Mouse (Mus musculus): ENCODE measurements around the gene Rxfp3. TPM values are rescaled to one million over a fixed set of nuclear protein-coding genes. Genes with fewer than 3 reads are reported as not detected.
"Not testable (repeated sequence)": the region's sequence is repeated elsewhere in the genome, so short reads cannot be mapped to it uniquely, and the experiment has no call there.

The Rxfp3 gene
- total RNA-seq, 2 experiments from 2014 or later = not detected

DNA sequence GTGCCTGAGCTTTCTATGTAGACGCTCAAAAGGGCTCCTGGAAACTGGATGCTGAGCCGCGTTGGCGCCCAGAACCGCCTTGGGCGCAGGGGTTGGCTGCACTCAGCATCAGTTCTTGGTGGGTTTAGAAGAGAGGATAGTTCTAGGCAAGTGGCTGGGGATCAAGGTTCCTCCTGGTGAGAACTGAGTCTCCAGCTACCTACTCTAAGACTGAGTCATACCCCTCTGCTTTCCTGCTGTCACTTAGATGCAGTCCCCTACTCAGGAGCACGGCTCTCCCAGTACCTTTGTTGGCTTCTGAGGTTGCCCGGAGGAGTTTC, 455 bp downstream of the Rxfp3 start:
- no peak for ATAC-seq (replicated peaks; ENCODE audit: low FRiP score, low TSS enrichment, poor library complexity, severe bottlenecking)

DNA sequence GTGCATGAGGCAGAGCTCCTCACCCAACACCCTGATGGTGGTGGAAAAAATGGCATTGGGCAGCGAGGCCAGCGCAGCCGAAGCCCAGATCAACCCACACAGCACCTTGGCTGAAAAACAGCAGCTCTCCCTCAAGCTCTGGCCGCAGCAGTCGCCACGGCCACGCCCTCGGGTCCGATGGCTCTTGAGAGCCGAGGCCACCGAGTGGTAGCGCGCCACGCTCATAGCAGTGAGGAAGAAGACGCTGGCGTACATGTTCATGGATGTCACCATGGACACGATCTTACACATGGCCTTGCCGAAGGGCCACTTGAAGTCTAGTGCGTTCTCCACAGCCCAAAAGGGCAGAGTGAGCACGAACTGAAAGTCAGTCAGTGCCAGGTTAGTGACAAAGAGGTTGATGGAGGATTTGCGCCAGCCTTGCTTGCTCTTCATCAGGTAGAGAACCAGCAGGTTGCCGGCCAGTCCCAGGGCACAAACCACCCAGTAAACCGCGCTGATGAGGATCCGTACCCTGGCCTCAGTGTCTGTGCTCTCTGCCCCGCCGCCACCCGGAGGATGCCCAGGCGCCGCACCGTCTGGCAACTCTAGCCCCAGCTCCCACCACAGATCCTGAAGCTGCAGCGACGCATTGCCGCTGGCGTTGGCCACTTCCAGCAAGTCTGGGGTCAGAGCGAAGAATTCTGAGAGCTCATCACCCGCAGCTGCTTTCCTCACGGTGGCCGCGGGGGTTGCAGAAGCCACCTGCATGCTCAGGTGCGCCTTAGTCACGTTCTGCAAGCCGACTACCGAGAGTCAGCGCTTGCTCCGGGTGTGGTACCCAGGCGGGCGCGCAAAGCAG, 1.0 kb downstream of the Rxfp3 start:
- ATAC-seq (replicated peaks; ENCODE audit: low FRiP score, low TSS enrichment, poor library complexity, severe bottlenecking) = no peak

DNA sequence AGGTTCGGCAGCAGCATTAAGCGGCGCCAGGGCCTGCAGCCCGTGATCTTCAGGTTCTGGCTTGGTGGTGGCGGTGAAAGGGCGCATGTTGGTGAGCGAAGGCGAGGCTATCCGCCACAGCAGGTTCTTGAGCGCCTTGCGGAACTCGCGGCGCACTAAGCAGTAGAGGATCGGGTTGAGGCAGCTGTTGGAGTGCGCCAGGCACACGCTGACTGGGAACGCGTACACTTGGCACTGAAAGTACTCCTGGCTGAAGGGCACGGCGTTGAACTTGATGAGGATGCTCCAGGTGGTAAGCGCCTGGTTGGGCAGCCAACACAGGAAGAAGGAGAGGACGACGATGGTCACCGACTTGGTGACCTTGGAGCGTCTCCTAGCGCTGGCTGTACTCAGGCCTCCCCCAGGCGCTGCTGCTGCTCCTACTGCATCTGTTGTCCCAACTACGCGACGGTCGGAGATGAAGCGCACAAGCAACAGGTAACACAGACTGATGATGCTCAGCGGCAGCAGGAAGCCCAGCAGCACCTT, 1.8 kb downstream of the Rxfp3 start:
- no peak for ATAC-seq (replicated peaks; ENCODE audit: low FRiP score, low TSS enrichment, poor library complexity, severe bottlenecking)

DNA sequence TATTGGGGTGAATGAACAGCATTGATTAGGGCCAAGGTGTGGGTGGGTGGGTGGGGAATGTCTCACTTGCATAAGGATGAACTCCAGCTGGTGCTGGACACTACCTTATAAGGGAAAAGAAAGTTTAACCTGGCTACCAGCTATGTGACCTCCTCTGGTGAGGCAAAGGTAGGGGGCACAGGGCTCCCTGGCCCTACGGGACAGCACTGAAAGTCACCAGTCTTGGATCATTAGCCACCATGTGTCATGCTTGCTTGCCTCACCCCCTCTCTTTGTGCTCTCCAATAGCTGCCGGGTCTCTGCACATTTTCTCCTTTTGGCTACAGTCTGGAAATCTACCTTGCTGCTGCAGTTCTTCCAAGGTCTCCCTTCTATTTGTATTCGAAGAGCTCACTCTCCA, 7.6 kb downstream of the Rxfp3 start:
- ATAC-seq (replicated peaks; ENCODE audit: low FRiP score, low TSS enrichment, poor library complexity, severe bottlenecking) = no peak

DNA sequence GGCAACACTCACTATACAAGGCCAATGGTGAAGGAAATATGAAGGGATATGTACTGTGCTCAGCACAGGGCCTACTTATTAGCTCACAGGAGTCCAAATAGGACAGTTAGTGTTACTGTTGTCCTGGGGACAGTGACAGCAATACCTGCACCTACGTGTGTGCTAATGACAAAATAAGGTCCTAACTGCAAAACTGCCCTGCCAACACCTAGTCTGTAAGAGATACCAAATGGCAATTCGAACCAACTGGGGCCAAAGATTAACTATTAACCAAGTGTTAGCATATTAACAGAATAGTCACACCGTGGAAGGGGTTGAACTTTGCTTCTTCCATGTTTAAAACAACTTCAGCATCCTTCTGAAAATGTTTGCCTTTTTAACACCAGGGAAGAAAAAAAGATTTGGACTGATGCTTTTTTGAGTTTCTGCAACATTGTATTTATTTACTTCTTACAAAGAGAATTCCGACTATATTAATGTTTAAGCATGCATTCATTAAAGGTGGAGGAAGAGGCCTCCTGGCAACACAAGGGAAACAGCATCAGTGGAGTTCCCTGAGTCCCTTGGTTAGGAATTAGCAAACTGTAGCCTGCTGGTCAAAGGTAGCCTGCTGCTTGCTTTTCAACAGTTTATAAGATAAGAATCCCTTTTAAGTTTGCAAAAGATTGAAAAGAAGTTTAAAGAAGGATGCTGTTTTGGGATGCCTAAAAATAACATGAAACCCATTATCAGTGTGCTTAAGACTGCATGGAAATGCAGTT, 10.8 kb downstream of the Rxfp3 start:
- ATAC-seq (replicated peaks; ENCODE audit: low FRiP score, low TSS enrichment, poor library complexity, severe bottlenecking) = no peak

DNA sequence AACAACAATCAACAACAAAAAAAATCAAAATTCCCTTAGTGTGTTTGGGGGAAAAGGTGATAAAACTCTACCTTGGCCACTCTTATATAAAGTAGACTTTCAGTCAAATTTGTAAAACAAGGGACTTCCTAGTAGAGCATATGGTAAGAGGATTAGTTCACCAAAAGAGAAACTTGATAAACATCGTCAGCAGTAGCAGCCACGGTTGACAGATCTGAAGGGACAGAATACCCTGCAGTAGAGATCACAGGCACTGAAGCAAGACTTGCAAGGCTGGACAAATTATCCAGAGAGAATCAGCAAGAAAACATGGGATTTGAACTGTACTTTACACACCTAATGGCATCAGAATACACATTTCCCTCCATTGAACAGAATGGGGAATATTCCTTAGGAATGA, 22.9 kb downstream of the Rxfp3 start:
- ATAC-seq (replicated peaks; ENCODE audit: low FRiP score, low TSS enrichment, poor library complexity, severe bottlenecking) = no peak

DNA sequence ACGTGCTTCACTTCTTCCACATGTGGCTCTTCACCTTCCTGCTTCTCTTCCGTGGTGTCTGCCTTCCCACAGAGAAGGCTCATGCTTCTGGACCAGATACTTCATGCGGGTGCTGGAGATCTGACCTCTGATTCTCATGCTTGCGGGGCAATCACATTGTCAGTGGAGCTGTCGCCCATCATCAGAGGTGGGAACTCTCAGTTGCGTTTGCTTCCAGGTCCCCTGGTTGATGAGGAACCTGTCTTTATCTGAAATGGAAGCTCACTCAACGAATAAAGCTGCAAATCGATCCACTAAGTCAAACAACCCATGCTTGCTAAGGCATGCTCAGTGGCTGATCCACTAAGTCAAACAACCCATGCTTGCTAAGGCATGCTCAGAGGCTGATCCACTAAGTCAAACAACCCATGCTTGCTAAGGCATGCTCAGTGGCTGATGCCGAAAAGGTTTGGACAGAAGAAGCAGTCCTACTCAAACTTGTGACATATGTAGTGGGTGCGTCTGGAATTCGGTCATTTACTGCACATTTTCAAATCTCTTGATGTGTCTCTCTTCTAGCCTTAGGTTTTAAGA, 26.7 kb downstream of the Rxfp3 start:
- ATAC-seq (replicated peaks; ENCODE audit: low FRiP score, low TSS enrichment, poor library complexity, severe bottlenecking) = no peak

DNA sequence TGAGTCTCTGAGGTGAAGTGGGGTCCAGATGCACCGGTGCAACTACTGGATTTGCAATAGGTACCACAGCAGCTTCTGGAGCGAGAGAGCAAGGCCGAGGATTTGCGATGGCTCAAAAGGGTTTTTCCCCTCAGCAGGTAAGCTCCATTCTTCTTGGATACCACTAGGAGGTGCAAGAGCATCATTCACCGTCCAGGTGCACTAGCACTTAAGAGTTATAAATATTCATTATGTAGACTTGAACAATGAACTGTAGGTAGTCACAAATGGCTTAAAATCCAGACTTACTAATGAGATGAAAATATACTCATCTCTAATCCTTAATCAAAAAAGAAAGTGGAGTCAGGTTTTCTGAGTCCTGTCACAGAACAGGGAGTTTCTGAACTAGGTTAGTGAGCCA, 29.0 kb downstream of the Rxfp3 start:
- no peak for ATAC-seq (replicated peaks; ENCODE audit: low FRiP score, low TSS enrichment, poor library complexity, severe bottlenecking)

DNA sequence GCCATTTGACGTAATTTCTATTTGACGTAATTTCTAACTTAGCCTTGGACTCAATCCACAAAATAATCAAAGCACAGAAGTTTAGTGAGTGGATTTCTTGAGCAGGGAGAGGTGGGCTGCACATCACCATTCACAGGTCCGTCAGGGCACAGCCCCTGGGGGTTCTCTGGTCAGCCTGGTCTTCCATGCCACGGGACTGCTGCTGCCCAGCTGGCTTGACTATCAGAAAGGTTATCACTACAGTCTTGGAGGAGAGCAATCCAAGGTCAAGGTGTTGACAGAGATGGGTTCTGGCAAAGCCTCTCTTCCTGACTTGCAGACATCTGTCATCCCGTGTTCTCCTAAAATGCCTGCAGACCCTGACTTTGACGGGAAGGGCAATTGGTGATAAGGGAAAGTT, 33.1 kb downstream of the Rxfp3 start:
- ATAC-seq (replicated peaks; ENCODE audit: low FRiP score, low TSS enrichment, poor library complexity, severe bottlenecking) = no peak

DNA sequence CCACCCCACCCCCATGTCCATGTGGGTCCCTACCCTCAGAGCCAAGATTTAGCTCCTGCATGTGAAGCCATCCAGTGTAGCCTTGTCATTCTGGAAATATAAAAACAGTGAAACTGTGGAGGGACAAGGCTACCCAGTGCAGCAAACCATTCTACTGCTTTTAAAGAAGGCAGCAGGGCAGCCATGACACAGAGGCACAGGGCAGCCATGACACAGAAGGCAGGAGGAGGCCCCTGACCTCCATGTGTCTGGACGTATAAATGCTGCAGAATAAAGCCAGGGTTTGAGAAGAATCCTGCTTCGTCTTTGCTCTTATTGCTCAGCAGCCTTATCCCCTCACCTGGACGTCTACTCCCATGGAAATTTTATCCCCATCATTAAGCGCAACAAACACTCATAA, 34.0 kb downstream of the Rxfp3 start:
- ATAC-seq (replicated peaks; ENCODE audit: low FRiP score, low TSS enrichment, poor library complexity, severe bottlenecking) = no peak

DNA sequence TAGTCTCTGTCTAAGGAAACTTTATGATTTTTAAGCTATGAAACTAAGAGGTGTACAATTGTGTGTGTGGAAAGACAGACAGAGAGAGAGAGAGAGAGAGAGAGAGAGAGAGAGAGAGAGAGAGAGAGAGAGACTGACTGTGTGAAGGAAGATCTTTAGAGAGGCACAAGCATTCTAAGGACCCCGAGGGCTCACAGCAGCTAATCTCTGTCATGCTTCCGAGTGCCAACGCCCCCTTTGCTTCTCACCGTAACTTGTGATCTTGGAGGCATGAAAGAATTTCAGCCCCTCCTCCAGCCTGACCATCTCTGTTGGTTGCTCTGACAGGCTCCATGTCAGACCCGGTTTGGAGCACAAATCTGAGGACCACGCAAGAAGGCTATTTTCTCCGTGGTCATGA, 37.4 kb downstream of the Rxfp3 start, which contains the start of gene Slc45a2:
Gene Slc45a2, plus strand, starts transcription at position 301 of the 400 bp plus-strand sequence.
- ATAC-seq (replicated peaks; ENCODE audit: low FRiP score, low TSS enrichment, poor library complexity, severe bottlenecking) = no peak

DNA sequence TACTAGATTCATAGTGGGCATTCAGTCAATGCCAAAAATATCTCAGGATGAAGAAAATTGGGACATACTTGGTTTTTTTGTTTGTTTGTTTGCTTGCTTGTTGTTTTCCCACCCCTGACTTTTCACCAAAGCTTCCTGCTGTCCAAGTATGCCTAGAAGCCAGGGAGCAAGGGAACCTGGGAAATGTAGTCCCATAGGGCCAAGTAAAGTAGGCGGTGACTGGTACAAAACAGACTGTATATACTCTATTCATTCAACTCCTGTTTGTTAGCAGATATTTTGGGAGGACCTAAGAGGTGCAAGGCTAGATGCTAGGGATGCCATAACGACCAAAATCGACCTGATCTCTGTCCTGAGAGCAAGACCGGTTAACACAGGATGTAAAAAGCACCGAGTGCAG, 38.0 kb downstream of the Rxfp3 start:
- no peak for ATAC-seq (replicated peaks; ENCODE audit: low FRiP score, low TSS enrichment, poor library complexity, severe bottlenecking)

DNA sequence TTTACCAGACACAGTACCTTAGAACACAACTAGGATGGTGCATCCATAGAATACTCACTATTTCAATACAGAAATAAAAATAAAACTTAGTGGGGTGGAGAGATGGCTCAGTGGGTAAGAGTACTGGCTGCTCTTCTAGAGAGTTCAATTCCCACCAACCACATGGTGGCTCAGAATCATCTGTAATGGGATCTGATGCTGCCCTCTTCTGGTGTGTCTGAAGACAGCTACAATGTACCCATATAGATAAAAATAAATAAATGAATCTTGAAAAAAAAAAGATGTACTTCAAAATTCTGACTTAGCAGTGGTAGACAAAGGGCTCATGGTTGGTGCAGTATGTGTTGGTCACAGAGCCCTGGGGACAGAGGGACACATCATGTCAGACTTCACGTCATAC, 46.2 kb downstream of the Rxfp3 start:
- no peak for ATAC-seq (replicated peaks; ENCODE audit: low FRiP score, low TSS enrichment, poor library complexity, severe bottlenecking)

DNA sequence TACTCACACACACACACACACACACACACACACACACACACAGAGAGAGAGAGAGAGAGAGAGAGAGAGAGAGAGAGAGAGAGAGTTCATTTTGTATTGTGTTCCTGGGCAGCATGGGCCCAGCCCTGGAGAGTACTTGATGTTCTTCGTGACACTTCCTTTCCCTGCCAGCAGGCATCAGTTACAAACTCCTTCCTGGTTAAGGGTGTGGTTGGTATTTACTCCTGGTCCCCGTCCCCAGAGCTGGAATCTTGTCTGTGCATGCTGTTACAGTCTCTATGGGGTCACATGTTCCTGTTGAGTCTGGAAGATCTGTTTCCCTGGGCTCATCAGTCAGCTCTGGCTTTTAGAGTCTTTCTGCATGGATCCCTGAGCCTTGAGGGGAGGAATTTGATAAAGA, 47.4 kb downstream of the Rxfp3 start:
- no peak for ATAC-seq (replicated peaks; ENCODE audit: low FRiP score, low TSS enrichment, poor library complexity, severe bottlenecking)

DNA sequence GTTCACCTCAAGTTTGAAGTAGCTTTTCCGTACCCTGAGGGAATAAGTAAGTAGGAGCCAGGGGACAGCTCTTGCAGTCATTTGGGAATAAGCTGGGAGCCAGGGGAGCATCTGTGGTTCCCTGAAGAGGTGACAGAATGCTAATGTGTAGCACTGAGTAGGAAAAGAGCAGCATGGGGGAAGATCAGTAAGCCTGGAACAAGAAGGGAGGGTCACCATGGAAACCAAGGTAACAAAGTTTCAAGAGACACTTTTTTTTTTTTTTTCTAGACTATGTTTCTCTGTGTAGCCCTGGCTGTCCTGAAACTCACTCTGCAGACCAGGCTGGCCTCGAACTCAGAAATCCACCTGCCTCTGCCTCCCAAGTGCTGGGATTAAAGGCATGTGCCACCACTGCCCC, 51.3 kb downstream of the Rxfp3 start:
- ATAC-seq (replicated peaks; ENCODE audit: low FRiP score, low TSS enrichment, poor library complexity, severe bottlenecking) = not testable (repeated sequence)

DNA sequence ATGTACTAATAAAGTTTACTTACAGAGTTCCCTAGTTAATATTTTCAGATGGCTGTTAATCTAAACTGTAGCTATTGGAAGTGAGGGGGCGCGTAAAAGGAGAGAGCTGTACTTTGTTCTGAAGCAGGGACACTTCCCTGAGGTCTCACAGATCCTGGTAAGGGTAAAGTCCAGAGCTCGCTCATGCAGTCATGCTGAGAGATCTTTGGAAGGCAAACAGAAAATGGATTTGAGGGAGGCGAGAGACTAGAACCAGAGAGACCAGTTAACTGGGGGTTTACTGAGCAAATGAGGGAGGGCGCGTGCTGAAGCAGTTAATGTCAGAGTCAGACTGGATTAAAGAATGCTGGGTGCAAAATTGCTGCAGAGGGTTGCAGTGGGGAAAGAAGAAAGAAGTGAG, 52.0 kb downstream of the Rxfp3 start:
- ATAC-seq (replicated peaks; ENCODE audit: low FRiP score, low TSS enrichment, poor library complexity, severe bottlenecking) = no peak

Other genes with a start within 250 kb of the Rxfp3 start
- gene C1qtnf3, start 85.7 kb downstream of the Rxfp3 start, total RNA-seq (2014; fragmentation: Nextera tagmentation) = not detected in 2 replicates
- gene C1qtnf3, start 85.7 kb downstream of the Rxfp3 start, total RNA-seq (2017) = not detected in 2 replicates
- 2.6 and 8.6 TPM in 2 replicates for gene Amacr, start 56.2 kb downstream of the Rxfp3 start, total RNA-seq (2014; fragmentation: Nextera tagmentation)
- 9.3 and 18.4 TPM in 2 replicates for gene Amacr, start 56.2 kb downstream of the Rxfp3 start, total RNA-seq (2017)
- gene Slc45a2, start 37.3 kb downstream of the Rxfp3 start, total RNA-seq (2014; fragmentation: Nextera tagmentation) = not detected in 2 replicates
- not detected in 2 replicates for gene Slc45a2, start 37.3 kb downstream of the Rxfp3 start, total RNA-seq (2017)
- gene Adamts12, start 26.8 kb upstream of the Rxfp3 start, total RNA-seq (2014; fragmentation: Nextera tagmentation) = not detected in 2 replicates
- gene Adamts12, start 26.8 kb upstream of the Rxfp3 start, total RNA-seq (2017) = 0.05 and 0.30 TPM in 2 replicates

All from megakaryocyte-erythroid progenitor cell, adult 5-6 weeks (primary cell).